8 mouse cellular contexts compared by ENCODE assay signal in the genomic region with DNA sequence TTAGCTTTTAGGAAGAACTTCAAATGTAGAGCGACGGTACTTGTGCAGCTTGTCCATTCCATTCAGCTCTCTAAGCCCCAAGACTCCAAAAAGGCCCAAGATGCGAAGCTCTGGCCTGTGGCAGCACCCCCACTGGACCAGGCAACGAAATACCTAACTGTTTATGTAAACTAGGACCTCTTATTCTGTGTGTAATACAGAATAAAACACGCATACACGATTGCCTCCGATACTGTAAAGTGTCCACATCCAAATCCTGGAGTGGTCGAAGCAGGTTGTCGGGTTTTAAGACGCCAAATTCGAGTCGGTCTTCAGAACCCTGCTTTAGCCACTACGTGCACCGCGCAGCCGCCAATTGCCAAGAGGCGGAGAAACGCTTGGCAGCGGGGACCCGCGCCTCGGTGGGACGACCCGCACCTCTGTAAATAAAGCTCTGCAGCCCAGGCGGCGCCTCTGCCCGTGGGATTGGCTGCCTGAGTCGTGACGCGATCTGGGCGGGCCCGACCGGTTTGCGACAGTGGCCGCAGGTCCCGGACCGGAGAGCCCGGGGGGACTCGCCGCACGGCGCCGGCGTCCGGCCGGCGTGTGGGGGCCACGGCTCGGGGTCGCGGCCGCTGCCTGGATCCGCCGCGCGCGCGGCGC. TPM values are rescaled to one million over a fixed set of nuclear protein-coding genes. Genes with fewer than 3 reads are reported as not detected.
DNase-seq lines count a peak whose midpoint lies in the region; ATAC-seq lines count a peak whose summit lies in the region.

Gene Tmem243, plus strand, starts transcription at position 462 of the 642 bp plus-strand sequence.

- no peak within 1 kb of the TSS for H3K27ac ChIP-seq in hindbrain, embryonic 12.5 days

- H3K4me1 ChIP-seq in hindbrain, embryonic 12.5 days: peaks cover 11% of the 10 kb centered on the region

- H3K9ac ChIP-seq in hindbrain, embryonic 12.5 days: peak within 1 kb of the TSS; percentile 78

- DNase-seq in MN1 (ENCODE audit: low spot score): peak; percentile 92
- peak; percentile 91 for DNase-seq in cerebellum, adult 9-11 months
- peak; percentile 75 to 84 for DNase-seq in frontal cortex, postnatal 10 days (ENCODE audit: low spot score in 2 of 2)
- peak; percentile 78 to 91 for DNase-seq in layer of hippocampus, postnatal 14 days (ENCODE audit: low spot score in 2 of 2)
- peak; percentile 94 for DNase-seq in lung, postnatal 14 days
- DNase-seq in retina, adult 2 months (ENCODE audit: low read depth, low spot score): peak; percentile 67
- peak; percentile 77 to 80 for DNase-seq in thymus, postnatal 36 days

- peak within 1 kb of the TSS; percentile 85 for H3K4me3 ChIP-seq in hindbrain, embryonic 12.5 days

- H3K9me3 ChIP-seq in hindbrain, embryonic 12.5 days (replicated peaks): peaks cover 5% of the 10 kb centered on the region

- 2% methylated on average over 59 of the region's 59 CpGs for WGBS in hindbrain, embryonic 12.5 days

- no peaks in the 10 kb centered on the region for H3K36me3 ChIP-seq in hindbrain, embryonic 12.5 days

- H3K4me2 ChIP-seq in hindbrain, embryonic 12.5 days (replicated peaks): peak within 1 kb of the TSS; percentile 87

- peak; percentile 99 for ATAC-seq in hindbrain, embryonic 12.5 days (ENCODE audit: low FRiP score)

- peaks cover 7% of the 10 kb centered on the region; the same call in 1 of the 2 replicates for H3K27me3 ChIP-seq in hindbrain, embryonic 12.5 days

RNA-seq across cellular contexts. Expression of gene Tmem243, which starts in this region (rescaled TPM):
- 18.6 and 22.0 TPM in 2 replicates for polyA plus RNA-seq in hindbrain, embryonic 12.5 days (2016; fragmentation: Nextera tagmentation; extraction: Ambion mirVana)
- 1 to 10 TPM; 7.4 to 7.8 TPM for total RNA-seq in layer of hippocampus, postnatal 14 days (2021)
